Mouse (Mus musculus) R1 (cell line): ENCODE measurements at regions not wholly inside any gene's neighbourhood (a gene's known extent, or its start where the extent isn't known, plus 50 kb on each side); places are given as distances from the start of the nearest gene placed in this dataset.

Source experiments
- DNase-seq: peaks from one replicate; pipeline ENCODE4 v3.0.0-alpha.2; 2018; ENCODE audit warnings: low read depth, low spot score

DNA sequence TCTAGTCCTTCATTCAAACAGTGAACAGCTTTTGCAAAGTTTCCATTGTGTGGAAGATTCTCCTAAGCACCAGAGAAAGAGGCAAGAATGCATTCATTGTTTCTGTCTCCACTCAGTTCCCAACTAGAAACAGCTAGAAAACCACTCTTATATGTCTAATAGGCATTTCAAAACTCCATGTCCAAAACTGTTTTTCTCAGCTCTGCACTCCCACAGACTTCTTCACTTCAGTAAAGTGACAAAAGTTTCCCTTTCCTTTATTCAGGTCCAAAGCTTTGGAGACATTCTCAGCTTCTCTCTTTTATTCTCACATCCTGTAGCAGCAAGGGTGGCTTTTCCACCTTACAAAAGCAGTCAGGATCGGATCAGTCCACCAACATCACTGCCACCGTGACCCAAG lies 166.0 kb downstream of the Mreg start:
- DNase-seq: no peak

DNA sequence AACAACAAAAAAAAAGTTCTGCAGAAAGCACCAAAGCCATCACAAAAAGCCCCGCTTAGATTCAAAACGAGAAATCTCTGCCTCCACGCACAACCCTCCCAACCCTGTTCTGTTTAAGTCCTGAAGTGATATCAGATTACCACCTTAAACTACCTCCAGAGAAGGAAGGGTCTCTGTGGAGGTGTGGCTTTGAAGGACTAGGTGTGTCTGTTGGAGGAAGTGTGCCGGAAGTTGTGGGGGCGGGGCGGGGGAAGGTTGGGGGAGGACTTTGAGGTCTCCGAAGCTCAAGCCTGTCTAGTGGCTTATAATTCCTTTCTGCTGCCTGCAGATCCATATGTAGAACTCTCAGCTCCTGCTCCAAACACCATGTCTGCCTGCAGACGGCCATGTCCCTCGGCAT lies 173.6 kb downstream of the Mreg start:
- DNase-seq: peak; percentile 84

DNA sequence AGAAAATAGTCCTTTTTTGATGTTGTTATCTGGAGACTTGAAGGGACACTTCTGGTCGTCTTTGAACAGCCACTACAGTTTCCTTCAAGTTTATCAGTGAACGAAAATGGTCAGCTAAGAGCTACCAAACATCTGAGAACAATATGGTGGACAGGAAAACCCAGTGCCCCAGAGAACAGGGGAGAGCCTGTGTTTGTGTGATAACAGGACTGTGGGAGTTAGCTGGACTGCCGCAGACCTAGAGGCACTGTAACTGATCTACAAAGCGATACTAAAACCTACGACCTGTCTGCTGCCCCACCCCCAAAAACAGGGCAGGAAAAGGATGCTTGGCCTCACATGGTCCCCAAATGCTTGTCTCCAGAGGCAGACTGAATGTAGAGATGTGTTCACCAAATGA lies 175.5 kb downstream of the Mreg start:
- no peak for DNase-seq

DNA sequence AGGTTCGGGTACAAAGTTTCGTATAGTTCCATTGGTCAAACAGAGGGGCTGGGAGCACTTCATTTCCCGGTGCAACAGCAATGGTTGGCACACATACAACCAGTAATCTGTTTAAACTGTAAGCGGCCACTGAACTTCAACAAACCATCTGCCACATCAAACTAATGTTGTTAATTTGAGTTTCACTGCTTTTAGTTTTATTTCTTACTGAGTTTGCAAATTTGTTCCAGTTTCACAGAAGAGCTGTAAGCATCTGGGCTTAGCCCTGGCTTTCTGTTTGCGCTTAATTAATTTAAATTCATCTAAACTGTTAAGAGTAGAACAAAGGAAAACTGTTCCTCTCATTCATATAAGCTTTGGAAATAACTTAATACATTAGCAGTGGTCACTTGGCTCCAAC lies 176.0 kb downstream of the Mreg start:
- DNase-seq: no peak

DNA sequence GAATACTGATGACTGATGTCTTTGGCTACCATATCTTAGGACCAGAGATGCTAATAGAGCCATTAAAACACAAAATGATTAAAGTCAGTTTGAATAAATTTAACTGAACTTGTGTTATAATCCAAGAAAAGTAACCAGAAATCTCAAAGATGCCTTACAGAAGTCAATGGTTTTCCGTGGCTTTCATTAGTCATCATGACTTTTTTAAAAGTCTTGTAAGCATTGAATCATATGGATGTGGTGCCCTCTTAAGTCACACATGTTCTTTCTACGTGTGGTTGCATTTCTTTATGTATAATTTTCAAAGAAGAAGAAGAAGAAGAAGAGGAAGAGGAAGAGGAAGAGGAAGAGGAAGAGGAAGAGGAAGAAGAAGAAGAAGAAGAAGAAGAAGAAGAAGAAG lies 178.2 kb downstream of the Mreg start:
- DNase-seq: no peak

DNA sequence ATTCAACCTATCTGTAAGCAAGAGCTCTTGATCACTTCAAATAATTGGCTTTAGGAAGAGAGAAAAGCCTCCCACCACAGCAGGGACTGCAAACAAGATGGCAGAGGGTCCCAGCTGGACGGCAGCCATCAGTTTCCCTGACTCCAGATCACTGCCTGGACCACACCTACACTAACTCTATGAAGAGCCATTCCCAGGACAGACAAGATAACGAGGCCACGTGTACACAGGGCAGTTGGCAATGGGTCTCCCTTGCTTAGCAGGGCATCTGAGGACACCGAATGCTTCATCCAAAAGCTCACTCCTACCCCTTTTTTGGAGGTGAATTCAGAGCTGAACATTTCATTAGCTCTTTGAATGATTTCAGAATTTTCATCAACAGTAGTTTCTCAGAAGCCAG lies 179.9 kb downstream of the Mreg start:
- no peak for DNase-seq

DNA sequence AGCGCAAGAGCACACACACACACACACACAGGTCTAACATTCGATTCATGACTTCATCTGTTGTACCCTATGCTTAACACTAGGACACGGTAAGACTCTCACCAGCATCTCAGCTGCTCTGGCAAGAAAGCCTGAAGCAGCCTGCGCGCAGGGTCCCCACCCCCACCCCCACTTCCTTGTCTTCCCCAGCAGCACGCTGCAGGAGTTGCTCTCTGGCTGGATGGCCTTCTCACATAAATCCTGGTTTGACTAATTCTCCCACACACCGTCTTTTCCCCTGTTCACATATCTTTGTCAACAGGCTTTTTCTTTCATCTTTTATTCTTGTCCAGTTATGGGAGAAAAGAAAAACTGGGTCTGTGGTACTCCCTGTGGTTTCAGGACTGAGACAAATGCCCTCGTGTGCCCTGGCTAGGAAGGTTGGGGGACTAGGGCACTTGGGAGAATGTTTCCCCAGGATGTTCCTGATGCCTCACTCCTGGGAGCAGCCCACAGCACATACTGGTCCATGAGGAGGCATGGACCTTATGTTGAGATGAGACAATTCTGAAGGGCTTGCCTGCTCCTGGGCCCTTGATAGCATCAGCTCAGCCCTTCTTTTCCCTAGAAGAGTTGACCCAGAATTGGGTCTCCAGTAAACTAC lies 181.2 kb downstream of the Mreg start:
- no peak for DNase-seq

DNA sequence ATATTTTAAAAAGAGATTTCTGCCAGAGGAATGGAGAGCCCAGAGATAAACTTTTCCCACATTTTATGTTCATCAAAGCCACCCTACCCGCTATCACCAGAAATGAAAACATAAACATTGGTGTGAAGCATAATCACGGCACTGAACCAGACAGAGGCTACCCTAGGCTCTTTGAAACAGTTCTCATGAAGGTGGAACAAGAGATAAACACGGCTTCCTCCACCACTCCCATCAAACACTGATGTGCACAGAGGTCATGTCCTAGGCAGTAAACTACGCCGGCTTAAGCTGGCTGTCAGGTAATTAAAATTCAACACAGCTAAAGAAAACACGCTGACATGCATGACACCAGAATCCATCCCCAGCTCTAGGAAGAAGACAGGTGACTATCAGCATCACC lies 182.5 kb downstream of the Mreg start:
- DNase-seq: no peak

DNA sequence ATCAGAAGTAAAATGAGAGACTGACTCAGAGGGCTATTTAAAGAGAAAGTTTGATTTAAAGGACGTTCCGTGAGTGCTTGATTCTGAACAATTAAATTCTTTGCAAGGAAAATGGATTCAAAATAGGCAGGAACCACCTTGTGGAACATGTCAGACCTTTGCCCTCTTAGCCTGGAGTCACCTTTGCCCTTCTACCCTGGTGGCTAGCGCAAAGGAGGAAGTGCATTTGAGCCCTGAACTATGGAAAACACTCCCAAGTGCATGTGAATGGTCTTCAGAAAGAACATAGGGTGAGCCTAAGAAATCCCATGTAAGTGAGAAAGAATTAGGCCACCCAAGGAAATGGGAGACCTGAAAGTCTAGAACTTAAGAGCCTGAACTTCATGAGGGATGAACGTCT lies 185.2 kb downstream of the Mreg start:
- no peak for DNase-seq

DNA sequence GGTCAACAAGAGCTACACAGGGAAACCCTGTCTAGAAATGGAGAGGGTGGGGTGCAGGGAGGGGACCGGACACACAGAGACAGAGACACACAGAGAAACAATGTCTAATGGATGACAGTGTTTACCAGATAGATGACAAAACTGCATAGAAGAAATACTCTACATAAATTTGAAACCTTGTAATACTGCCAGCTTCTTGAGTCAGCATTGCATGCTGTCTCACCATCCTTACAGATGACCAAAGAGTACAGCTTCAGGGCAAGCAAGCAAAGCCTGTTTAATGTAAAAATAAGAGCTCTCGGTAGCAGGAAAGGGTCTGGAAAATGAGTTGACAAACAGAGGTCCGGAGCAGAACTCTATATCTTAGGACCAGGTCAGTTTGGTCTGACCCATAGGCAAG lies 189.5 kb downstream of the Mreg start:
- no peak for DNase-seq

DNA sequence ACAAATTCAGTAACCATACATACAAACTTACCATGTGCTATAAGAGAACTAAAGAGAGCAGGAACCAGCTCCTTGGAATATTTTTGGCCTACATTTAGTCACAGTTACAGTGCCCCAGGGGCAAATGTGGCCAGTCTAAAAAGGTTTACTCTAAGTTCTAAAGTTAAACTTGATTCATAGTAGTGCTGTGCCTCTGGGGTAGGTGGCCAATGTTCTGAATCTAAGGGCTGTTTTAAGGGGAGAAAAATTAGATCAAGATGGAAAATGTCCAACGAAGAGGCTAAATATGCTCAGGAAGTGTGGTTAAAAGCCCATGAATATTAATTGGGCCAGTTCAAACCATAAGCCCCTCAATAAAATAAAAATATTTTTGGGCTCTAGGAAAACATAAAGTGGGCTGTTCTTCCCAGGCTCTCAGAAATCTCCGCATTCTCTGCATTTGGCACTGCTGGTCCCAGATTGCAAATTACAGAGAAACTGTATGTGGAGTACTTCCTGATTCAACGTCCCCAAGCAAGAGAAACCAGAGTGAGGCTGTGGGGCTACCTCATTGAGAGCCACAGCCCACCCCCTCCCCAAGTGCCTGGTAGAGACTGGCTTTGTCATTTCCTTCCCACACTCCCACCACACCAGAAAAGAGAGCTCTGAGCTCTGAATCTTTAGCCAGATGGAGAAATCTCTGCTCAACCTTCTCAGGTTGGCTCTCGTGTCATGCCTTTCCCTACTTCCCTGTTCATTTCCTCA lies 193.5 kb downstream of the Mreg start:
- no peak for DNase-seq

DNA sequence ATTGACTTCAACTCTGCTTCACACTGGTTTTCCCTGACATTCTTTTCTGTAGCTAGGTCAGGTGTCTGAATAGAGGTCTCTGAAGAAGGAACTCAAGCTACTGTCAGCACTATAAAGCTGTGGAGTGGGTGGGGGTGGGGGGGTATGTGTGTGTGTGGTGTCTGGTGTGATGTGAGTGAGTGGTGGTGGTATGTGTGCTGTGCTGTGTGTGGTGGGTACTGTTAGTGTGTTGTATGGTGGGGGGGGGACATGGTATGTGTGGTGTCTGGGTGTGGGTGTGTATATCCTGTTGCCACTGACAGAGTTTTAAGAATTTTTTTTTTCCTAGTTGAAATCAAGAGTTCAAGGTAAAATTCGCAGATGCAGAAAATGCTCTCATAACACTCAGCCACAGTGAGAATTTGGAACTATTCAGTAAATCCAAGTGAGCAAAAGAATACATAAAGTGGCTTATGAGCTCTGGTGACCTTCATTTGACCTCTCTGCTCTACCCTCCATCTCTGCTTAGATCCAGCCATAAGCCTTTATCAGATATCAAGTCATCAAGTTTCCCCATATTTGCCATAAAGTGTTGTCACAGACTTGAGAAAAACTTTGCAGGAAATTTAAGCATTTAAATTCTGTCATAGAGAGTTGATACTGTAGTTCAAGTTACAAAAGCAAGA lies 194.2 kb downstream of the Mreg start:
- no peak for DNase-seq

DNA sequence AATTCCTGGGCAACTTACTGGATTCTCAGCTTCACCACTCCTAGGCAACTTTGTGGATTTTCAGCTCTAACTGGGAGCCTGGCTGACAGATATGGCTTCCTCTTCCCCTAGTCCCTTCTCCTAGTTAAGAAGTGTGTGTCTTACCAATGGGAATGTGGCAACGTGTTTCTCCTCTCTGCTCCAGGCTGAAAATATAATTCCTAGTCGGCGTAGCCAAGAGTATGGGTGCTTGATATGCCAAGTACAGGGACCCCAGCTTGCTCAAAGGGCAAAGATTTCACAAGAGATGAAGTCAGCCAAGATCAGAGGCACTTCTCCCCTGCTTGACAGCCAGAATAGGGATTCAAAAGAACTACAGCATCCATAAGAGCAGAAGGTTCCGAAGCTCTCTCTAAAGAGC lies 196.6 kb downstream of the Mreg start:
- no peak for DNase-seq

DNA sequence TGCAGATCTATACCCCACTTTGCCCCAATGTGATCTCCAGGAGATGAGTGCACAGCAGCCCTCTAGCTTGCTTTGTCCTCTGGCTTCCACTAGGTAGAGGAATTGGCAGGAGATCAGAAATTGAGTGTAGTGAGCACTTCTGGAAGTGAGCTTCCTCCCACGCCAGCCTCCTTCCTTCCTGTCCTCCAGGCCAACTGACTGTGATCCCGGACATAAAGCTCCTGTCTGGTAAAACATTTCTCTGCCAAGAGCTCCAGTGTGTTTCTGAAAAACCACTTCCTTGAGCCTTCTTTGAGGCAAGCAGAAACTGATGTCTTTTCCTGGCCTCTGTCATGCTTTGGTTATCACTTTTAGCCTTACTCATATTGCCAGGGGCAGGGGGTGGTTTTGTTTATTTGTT lies 197.5 kb downstream of the Mreg start:
- no peak for DNase-seq

DNA sequence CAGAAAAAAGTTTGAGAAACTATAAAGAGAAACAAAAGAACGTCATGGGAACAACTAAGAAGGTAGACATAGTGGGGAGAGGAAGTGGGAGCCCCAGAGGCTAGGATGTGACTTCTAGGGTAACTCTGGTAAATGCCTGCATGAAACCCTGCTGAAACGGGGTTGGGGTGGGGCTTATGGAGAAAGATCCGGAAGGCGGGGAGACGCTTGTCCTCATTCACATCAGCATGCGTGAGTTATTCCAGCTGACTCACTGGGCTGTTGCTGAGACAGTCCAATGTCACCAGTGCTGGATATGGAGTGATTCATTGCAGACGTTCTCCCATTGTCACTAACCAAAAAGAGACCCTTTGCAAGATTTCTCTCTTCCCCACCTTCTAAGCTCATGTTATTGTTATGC lies 198.2 kb downstream of the Mreg start:
- DNase-seq: no peak

DNA sequence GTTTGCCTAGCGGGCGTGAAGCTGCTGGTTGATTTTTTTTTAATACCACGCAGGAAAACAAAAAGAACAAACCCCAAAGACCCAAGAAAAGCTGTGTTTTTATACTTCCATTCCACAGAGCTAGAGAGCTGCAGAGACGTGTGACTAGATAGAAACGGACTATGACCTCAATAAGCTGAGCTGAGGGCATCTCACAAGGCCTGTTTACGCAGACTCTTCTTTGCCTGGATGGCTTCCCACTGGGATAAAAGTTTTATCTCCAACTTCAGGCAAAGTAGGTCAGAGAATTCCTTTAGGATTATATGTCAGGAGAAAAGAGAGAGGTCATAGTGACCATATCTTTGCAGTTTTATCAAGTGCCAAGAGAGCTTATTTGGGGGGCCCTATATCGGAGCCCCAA lies 199.4 kb downstream of the Mreg start:
- no peak for DNase-seq

DNA sequence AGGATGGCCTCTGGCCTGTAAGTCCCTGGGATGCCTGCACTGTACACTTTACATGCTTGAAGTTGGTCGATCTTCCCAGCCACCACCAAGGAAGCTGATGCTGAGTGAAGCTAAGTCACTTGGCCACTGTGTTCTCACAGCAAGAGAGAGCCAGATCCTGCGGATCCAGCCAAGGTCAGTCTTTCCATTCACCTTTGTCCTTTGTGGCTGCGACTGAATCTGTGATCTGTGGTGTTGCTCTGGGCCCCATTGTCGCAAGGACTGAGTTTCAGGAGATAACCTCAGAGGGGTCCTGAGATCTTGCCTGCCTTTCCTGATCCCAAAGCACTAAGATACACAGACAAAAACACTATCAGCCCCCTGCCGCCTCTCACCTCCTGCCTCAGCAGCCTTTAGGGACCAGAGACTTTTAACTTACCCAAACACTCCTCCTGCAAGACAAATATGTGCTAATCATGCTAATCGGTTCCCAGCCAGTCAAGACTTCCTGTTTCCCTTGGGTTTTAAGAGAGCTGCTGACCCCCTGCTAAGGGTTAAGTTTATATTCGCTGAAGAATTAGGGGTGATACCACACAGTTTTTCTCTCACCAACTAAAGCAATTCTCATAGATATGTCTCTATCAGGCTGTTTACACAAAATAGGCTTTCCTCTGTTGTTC lies 202.7 kb downstream of the Mreg start:
- DNase-seq: peak; percentile 44

DNA sequence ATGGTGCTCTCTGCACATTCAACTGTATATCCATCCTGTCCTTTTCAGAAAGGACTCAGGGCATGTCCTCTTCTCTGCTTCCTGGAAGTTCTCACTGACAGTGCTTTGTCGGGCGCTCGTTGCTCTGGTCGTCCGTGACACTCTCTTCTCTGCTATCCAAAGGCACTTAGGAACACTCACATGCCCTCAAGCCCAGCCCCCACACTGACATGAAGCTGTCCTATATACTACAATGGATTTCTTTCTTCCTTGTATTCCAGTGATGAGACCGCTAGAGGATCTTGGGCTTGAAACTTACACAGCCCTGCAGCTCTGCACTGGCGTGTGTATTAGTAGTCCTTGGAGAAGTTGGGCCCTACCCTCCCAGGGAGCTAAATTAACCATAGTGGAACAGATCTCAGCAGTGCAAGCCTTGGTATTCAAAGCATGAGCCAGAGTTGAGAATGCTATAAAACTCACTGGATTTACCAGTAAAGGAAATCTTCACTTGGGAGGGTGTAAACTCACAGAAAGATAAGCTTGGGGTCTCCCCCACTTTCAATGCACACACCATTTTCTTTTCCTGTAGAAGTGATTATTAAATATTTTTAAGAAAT lies 205.3 kb downstream of the Mreg start:
- DNase-seq: no peak

DNA sequence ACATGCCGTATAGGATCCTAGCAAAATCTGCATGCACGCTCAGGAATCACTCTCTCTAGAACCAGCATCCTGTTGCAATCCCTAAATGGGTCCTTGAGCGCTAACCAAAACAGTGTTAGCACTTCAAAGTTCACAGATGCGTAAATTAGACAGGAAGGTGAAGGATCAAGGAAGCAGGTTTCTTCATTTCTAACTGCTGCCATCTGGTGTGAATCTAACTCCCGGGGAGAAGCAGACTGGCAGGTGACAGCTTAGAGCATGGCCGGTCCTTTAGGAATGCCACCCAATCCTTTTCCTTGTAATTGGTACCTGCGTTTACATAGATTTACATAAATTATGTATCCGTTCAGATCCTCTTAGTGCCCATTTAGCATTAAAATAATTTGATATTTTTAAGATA lies 206.2 kb downstream of the Mreg start:
- no peak for DNase-seq

DNA sequence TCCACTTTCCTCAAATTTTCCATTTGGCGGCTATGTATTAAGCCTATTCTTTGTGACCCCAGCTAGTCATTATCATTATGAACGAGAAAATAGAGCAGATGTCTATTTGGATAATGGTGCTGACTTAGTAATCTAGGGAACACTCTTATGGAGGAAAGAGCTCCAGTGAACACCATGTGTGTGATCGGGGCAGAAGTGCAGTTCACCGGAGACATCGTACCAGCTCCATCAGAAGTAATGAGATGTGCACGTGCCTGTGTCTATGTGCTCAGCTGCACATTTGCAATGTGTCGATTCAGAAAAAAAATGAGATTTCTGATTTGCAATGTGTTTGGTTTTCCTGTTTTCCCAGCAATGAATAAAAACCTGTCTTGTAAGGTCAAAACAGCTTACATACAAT lies 206.6 kb downstream of the Mreg start:
- DNase-seq: no peak

DNA sequence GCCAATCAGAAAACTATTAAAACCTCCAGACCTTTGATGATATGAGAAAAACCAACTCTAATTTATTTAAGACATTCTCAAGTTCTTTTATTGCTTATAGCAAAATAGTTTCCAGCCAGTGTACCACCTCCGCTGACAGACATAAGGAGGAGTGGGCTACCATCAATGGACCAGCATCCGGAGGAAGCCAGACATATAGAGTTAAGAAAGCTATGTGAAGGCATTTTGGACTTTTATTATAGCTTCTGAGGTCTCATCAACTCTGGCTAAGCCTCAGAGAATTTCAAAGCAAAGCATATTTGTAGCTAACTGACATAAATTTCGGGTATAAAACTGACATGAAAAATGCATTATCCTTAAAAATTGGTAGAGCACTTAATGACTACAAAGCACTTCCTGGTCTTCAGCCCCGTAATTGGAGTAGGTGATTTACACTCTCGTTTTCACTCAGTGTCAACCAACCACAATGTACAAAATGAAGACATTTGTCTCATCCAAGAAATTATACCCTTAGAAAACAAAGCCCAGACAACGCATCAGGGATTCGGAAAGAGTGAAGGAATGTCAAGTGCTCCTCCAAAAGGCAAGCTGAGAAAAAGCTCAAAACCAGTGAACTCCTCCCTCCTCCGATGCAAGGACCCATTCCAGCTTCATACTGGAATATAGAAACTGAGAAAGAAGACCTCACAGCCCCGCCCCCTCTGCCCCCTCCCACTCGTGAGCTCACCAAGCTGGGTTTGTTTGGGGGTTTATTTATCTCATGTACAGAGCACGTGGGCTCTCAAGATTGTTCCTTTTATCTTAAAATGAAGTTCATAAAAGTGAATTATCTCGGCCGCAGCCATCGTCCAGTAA lies 208.5 kb downstream of the Mreg start:
- no peak for DNase-seq
